Mouse (Mus musculus) cerebellum, adult 2 months (tissue): ENCODE results near the gene St6galnac6.

Experiments
- CTCF ChIP-seq: fragments of 200-500 bp; IDR thresholded peaks from 2 replicates; pipeline ENCODE4 v1.5.1; 2011; ENCODE audit warnings: low read depth, mild to moderate bottlenecking, control low read depth, low read length, moderate library complexity, borderline replicate concordance; ENCODE audit not compliant: insufficient read depth
- POLR2A ChIP-seq: fragments of 200-500 bp; IDR thresholded peaks from 2 replicates; pipeline ENCODE4 v1.6.1; 2011; ENCODE audit warnings: low read length, control low read depth, borderline replicate concordance; ENCODE audit not compliant: insufficient read depth

DNA sequence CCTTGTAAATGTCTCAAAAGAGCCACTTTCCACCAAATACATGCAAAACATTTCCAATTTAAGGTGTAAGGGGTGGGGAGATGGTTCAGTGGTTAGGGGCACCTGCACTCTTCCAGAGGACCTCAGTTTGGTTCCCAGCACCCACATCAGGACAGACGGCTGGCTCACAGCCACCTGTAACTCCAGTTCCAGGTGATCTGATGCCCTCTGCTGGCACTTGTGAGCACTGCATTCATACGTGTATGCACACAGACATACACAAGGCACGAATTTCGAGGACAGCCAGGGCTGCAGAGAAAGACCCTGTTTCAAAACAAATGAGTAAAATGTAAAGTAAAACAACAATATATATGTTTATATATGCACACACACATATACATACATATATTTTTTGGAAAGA is 18.1 kb downstream of the St6galnac6 start:
- TF ChIP-seq CTCF (peak; percentile 42; the same call in 1 of the 2 replicates), POLR2A (no peak)
